Mouse (Mus musculus) kidney, postnatal 0 days (tissue): ENCODE measurements around the gene Dennd4a. TPM values are rescaled to one million over a fixed set of nuclear protein-coding genes. Genes with fewer than 3 reads are reported as not detected.

Source experiments
- ATAC-seq: fragments of 200-750 bp; cut with Nextera tagmentation; replicated peaks from 2 replicates; pipeline ENCODE4 v1.8.0; 2017; ENCODE audit warnings: low read depth, moderate number of reproducible peaks, moderate TSS enrichment, moderate library complexity; ENCODE audit not compliant: low FRiP score
- DNase-seq: peaks from one replicate; pipeline ENCODE4 v3.0.0-alpha.2; 2016; ENCODE audit warnings: low spot score
- H3K27ac ChIP-seq: fragments of 300-500 bp; sonication (generic); 2 replicates; pipeline ENCODE4 v1.5.1; 2014; ENCODE audit warnings: mild to moderate bottlenecking
- H3K27me3 ChIP-seq: fragments of 300-500 bp; sonication (generic); 2 replicates; pipeline ENCODE4 v1.6.1; 2014; ENCODE audit warnings: low read length, mixed read lengths; ENCODE audit not compliant: insufficient read depth
- H3K36me3 ChIP-seq: fragments of 300-500 bp; sonication (generic); 2 replicates; pipeline ENCODE4 v1.6.1; 2014; ENCODE audit warnings: low read length, mixed read lengths; ENCODE audit not compliant: insufficient read depth
- H3K4me1 ChIP-seq: fragments of 300-500 bp; sonication (generic); replicated peaks from 2 replicates; pipeline ENCODE4 v1.6.1; 2014; ENCODE audit warnings: antibody characterized with exemption, low read length, mixed read lengths; ENCODE audit not compliant: insufficient read depth
- H3K4me2 ChIP-seq: fragments of 300-500 bp; sonication (generic); 2 replicates; pipeline ENCODE4 v1.6.1; 2014; ENCODE audit warnings: mild to moderate bottlenecking, low read length, moderate library complexity, mixed read lengths
- H3K4me3 ChIP-seq: fragments of 300-500 bp; sonication (generic); replicated peaks from 2 replicates; pipeline ENCODE4 v1.5.1; 2014; ENCODE audit warnings: low read depth, low read length
- H3K9ac ChIP-seq: fragments of 300-500 bp; sonication (generic); 2 replicates; pipeline ENCODE4 v1.6.1; 2014; ENCODE audit warnings: low read depth, low read length
- H3K9me3 ChIP-seq: fragments of 300-500 bp; sonication (generic); replicated peaks from 2 replicates; pipeline ENCODE4 v1.6.1; 2016; ENCODE audit warnings: low read length, inconsistent platforms, mixed read lengths
- CTCF ChIP-seq: IDR thresholded peaks from 2 replicates; pipeline ENCODE4 v1.5.1; 2016; ENCODE audit warnings: antibody characterized with exemption, low read depth, mild to moderate bottlenecking, moderate library complexity
- WGBS: fragments of 180-500 bp; shearing (Covaris S2); extraction: QIAGEN DNeasy Blood & Tissue Kit; methylation state at CpG from one replicate; pipeline ENCODE4 v1.1.7; 2014; 5-methylcytosine and 5-hydroxymethylcytosine counted together
- polyA plus RNA-seq: library from polyadenylated mRNA; unstranded; fragments of >200 nt; fragmentation: Nextera tagmentation; extraction: Ambion mirVana; gene quantifications from 2 replicates; pipeline ENCODE4 v1.2.1, GENCODE M21; 2015

Dennd4a gene
- polyA plus RNA-seq, 1 experiment from 2014 or later, result 2.7 TPM

- no peaks in the 10 kb centered on the region for H3K9me3 ChIP-seq
Measured at GRCm38 (mm10) chr9:64820086-64820795, 9.1 kb downstream of the Dennd4a start.

GRCm38 (mm10) chr9:64822235-64822634 is 11.1 kb downstream of the Dennd4a start:
- H3K36me3 ChIP-seq, result no peaks in the 10 kb centered on the region
- H3K27ac ChIP-seq, result no peak overlapping the region
- DNase-seq (no peak), ATAC-seq (no peak)
- H3K4me1 ChIP-seq, result no peaks in the 10 kb centered on the region
- no peak for TF ChIP-seq CTCF
- no peak overlapping the region for H3K4me3 ChIP-seq
- H3K27me3 ChIP-seq, result no peaks in the 10 kb centered on the region
- H3K9me3 ChIP-seq, result no peaks in the 10 kb centered on the region
- WGBS, result 74% methylated on average over 7 of the region's 7 CpGs
- H3K4me2 ChIP-seq, result no peak overlapping the region
- H3K9ac ChIP-seq, result no peak overlapping the region

More at GRCm38 (mm10) chr9:64820086-64820795, 9.1 kb downstream of the Dennd4a start:
- WGBS, result 72% methylated on average over 3 of the region's 3 CpGs
- no peak for DNase-seq
- no peak for ATAC-seq
- no peak overlapping the region for H3K4me3 ChIP-seq
- no peak overlapping the region for H3K9ac ChIP-seq
- H3K27me3 ChIP-seq, result no peaks in the 10 kb centered on the region
- H3K4me1 ChIP-seq, result no peaks in the 10 kb centered on the region
- no peak overlapping the region for H3K4me2 ChIP-seq
- no peaks in the 10 kb centered on the region for H3K36me3 ChIP-seq
- H3K27ac ChIP-seq, result no peak overlapping the region
- no peak for TF ChIP-seq CTCF

GRCm38 (mm10) chr9:64824389-64825008 is 13.4 kb downstream of the Dennd4a start:
- WGBS, result 81% methylated on average over 5 of the region's 5 CpGs
- H3K27me3 ChIP-seq, result no peaks in the 10 kb centered on the region
- H3K4me3 ChIP-seq, result no peak overlapping the region
- ATAC-seq (no peak), DNase-seq (no peak)
- H3K4me1 ChIP-seq, result no peaks in the 10 kb centered on the region
- H3K36me3 ChIP-seq, result no peaks in the 10 kb centered on the region
- no peaks in the 10 kb centered on the region for H3K9me3 ChIP-seq
- no peak overlapping the region for H3K27ac ChIP-seq
- no peak overlapping the region for H3K9ac ChIP-seq
- H3K4me2 ChIP-seq, result no peak overlapping the region
- no peak for TF ChIP-seq CTCF

- Histone ChIP-seq H3K4me2 (no peak overlapping the region), H3K27me3 (no peaks in the 10 kb centered on the region), H3K4me1 (no peaks in the 10 kb centered on the region), H3K4me3 (no peak overlapping the region), H3K27ac (no peak overlapping the region), H3K9me3 (no peaks in the 10 kb centered on the region), H3K36me3 (no peaks in the 10 kb centered on the region), H3K9ac (no peak overlapping the region)
- DNase-seq, result peak; percentile 22
- TF ChIP-seq CTCF, result no peak
- ATAC-seq, result no peak
- 39% methylated on average over 6 of the region's 6 CpGs for WGBS
Measured at GRCm38 (mm10) chr9:64830092-64830618, 19.0 kb downstream of the Dennd4a start.

- WGBS, result 86% methylated on average over 7 of the region's 7 CpGs
- H3K4me3 ChIP-seq, result no peak overlapping the region
- ATAC-seq (no peak), DNase-seq (no peak)
- no peak overlapping the region for H3K9ac ChIP-seq
- no peaks in the 10 kb centered on the region for H3K36me3 ChIP-seq
- no peaks in the 10 kb centered on the region for H3K9me3 ChIP-seq
- no peaks in the 10 kb centered on the region for H3K27me3 ChIP-seq
- no peak overlapping the region for H3K27ac ChIP-seq
- H3K4me1 ChIP-seq, result no peaks in the 10 kb centered on the region
- H3K4me2 ChIP-seq, result no peak overlapping the region
- TF ChIP-seq CTCF, result no peak
Measured at GRCm38 (mm10) chr9:64830641-64831040, 19.5 kb downstream of the Dennd4a start.

GRCm38 (mm10) chr9:64831760-64832159 is 20.6 kb downstream of the Dennd4a start:
- Histone ChIP-seq H3K4me1 (no peaks in the 10 kb centered on the region), H3K27ac (no peak overlapping the region), H3K9me3 (no peaks in the 10 kb centered on the region), H3K4me3 (no peak overlapping the region), H3K4me2 (no peak overlapping the region), H3K9ac (no peak overlapping the region), H3K36me3 (no peaks in the 10 kb centered on the region), H3K27me3 (no peaks in the 10 kb centered on the region)
- ATAC-seq, result no peak
- TF ChIP-seq CTCF, result no peak
- no peak for DNase-seq
- 84% methylated on average over 2 of the region's 2 CpGs for WGBS
